Mouse (Mus musculus): Measurements from ENCODE around the gene Ireb2. TPM values are rescaled to one million over a fixed set of nuclear protein-coding genes. Genes with fewer than 3 reads are reported as not detected.
A peak's percentile ranks its signal among the peaks of the same experiment; 100 is the strongest.
"Not testable (repeated sequence)": the region's sequence is repeated elsewhere in the genome, so short reads cannot be mapped to it uniquely, and the experiment has no call there.

Gene Ireb2
- 10 to 100 TPM; 44.2 to 48.8 (median 47.7) TPM for total RNA-seq (2022)

- peak; percentile 98 for DNase-seq
Measured at GRCm38 (mm10) chr9:54863363-54864281, at the start of gene Ireb2. Gene Ireb2, plus strand, starts transcription at chr9:54863789.

- DNase-seq = no peak
Measured at GRCm38 (mm10) chr9:54816508-54817201, 46.9 kb upstream of the Ireb2 start.

- peak; percentile 14 for DNase-seq
Measured at GRCm38 (mm10) chr9:54821442-54822100, 42.0 kb upstream of the Ireb2 start.

GRCm38 (mm10) chr9:54829760-54830159 lies 33.8 kb upstream of the Ireb2 start:
- DNase-seq = no peak

GRCm38 (mm10) chr9:54830624-54831023 lies 33.0 kb upstream of the Ireb2 start:
- peak; percentile 4 for DNase-seq

- no peak for DNase-seq
Measured at GRCm38 (mm10) chr9:54833831-54834230, 29.8 kb upstream of the Ireb2 start.

GRCm38 (mm10) chr9:54835951-54836717 lies 27.5 kb upstream of the Ireb2 start:
- not testable (repeated sequence) for DNase-seq

GRCm38 (mm10) chr9:54837835-54838234 lies 25.8 kb upstream of the Ireb2 start:
- DNase-seq = no peak

GRCm38 (mm10) chr9:54840145-54840544 lies 23.4 kb upstream of the Ireb2 start:
- DNase-seq = no peak

- DNase-seq = no peak
Measured at GRCm38 (mm10) chr9:54842311-54842710, 21.3 kb upstream of the Ireb2 start.

- no peak for DNase-seq
Measured at GRCm38 (mm10) chr9:54843887-54844286, 19.7 kb upstream of the Ireb2 start.

GRCm38 (mm10) chr9:54844556-54845176 lies 18.9 kb upstream of the Ireb2 start:
- no peak for DNase-seq

GRCm38 (mm10) chr9:54848203-54848602 lies 15.4 kb upstream of the Ireb2 start:
- no peak for DNase-seq

GRCm38 (mm10) chr9:54853036-54853435 lies 10.6 kb upstream of the Ireb2 start:
- not testable (repeated sequence) for DNase-seq

GRCm38 (mm10) chr9:54853619-54854018 lies 10.0 kb upstream of the Ireb2 start:
- DNase-seq = no peak

- DNase-seq = no peak
Measured at GRCm38 (mm10) chr9:54855638-54856037, 8.0 kb upstream of the Ireb2 start.

- no peak for DNase-seq
Measured at GRCm38 (mm10) chr9:54856121-54856520, 7.5 kb upstream of the Ireb2 start.

GRCm38 (mm10) chr9:54857474-54857873 lies 6.1 kb upstream of the Ireb2 start:
- no peak for DNase-seq

- DNase-seq = no peak
Measured at GRCm38 (mm10) chr9:54860526-54860925, 3.1 kb upstream of the Ireb2 start.

- DNase-seq = no peak
Measured at GRCm38 (mm10) chr9:54878759-54879158, 15.2 kb downstream of the Ireb2 start.

GRCm38 (mm10) chr9:54892111-54892510 lies 28.5 kb downstream of the Ireb2 start:
- no peak for DNase-seq

- DNase-seq = no peak
Measured at GRCm38 (mm10) chr9:54897097-54897496, 33.5 kb downstream of the Ireb2 start.
